Mouse (Mus musculus) activated CD4-positive, CD25-positive, alpha-beta regulatory T cell (primary cell): ENCODE results near the gene Heatr1. TPM values are rescaled to one million over a fixed set of nuclear protein-coding genes. Genes with fewer than 3 reads are reported as not detected.

Source experiments
- polyA plus RNA-seq, 2 experiments: library from polyadenylated mRNA; unstranded; fragments of 100-300 nt; shearing (Covaris generic); gene quantifications; one replicate each; pipeline ENCODE4 v1.2.1; 2017

The Heatr1 gene
- polyA plus RNA-seq = 10 to 100 TPM; 33.0 to 33.6 TPM

GRCm38 (mm10) chr13:12394609-12395505, at the start of gene Heatr1:
Gene Heatr1 (plus strand): TSS chr13:12395027.

GRCm38 (mm10) chr13:12464844-12465243, 70.0 kb downstream of the Heatr1 start, which contains the start of gene Lgals8:
Gene Lgals8 (minus strand): TSS chr13:12464944.

Other genes with a start within 250 kb of the Heatr1 start
- 10 to 100 TPM; 17.0 to 20.8 TPM for gene Mtr, start 136.9 kb upstream of the Heatr1 start, polyA plus RNA-seq
- 10 to 100 TPM in 1 of 2 experiments, 1 to 10 TPM in 1; 1.7 to 19.8 TPM for gene Actn2, start 54.3 kb upstream of the Heatr1 start, polyA plus RNA-seq
- gene Lgals8, start 69.9 kb downstream of the Heatr1 start, polyA plus RNA-seq = 10 to 100 TPM; 57.6 to 75.9 TPM
- gene Edaradd, start 125.4 kb downstream of the Heatr1 start, polyA plus RNA-seq = under 1 TPM; 0.20 to 0.82 TPM
- gene Ero1lb, start 170.8 kb downstream of the Heatr1 start, polyA plus RNA-seq = 10 to 100 TPM in 1 of 2 experiments, 1 to 10 TPM in 1; 7.4 to 10.2 TPM